Mouse (Mus musculus): ENCODE data around the gene Nme7.

DNA sequence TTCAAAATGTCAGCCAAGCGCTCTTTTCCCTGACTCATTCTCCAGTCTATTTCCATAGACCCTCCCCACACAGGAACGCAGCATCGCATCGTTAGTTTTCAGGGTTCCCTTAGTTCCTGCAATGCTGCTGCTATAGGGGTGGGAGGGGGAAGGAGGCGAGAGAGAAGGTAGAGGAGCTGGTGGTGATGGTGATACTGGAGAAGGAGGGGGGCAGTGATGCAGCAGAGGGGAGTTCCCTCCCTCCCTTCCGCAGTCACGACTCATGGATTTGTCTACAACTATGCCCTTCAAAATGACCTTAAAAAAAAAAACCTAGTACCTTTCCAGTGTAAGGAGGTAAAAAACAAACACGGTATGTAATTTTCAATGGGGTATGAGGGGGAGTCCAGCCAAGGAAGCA, 152.8 kb downstream of the Nme7 start:
- TF ChIP-seq CTCF (IDR thresholded peaks at IDR 0.05; ENCODE audit: low read depth) (no peak), EP300 (IDR thresholded peaks at IDR 0.05; ENCODE audit: low read depth) (no peak)
